Mouse (Mus musculus) hindbrain, postnatal 0 days (tissue): ENCODE results near the gene Cnot8. TPM values are rescaled to one million over a fixed set of nuclear protein-coding genes. Genes with fewer than 3 reads are reported as not detected.

Source experiments
- ATAC-seq: fragments of 200-750 bp; cut with Nextera tagmentation; 2 replicates; pipeline ENCODE4 v1.8.0; 2017; ENCODE audit warnings: mild to moderate bottlenecking, moderate TSS enrichment, moderate library complexity
- DNase-seq: peaks from one replicate; pipeline ENCODE4 v3.0.0-alpha.2; 2015; ENCODE audit warnings: low spot score
- H3K27ac ChIP-seq: fragments of 300-500 bp; sonication (generic); 2 replicates; pipeline ENCODE4 v1.5.1; 2014; ENCODE audit warnings: mild to moderate bottlenecking
- H3K27me3 ChIP-seq: fragments of 300-500 bp; sonication (generic); 2 replicates; pipeline ENCODE4 v1.6.1; 2014; ENCODE audit warnings: low read length, mixed read lengths; ENCODE audit not compliant: insufficient read depth
- H3K36me3 ChIP-seq: fragments of 300-500 bp; sonication (generic); 2 replicates; pipeline ENCODE4 v1.6.1; 2014; ENCODE audit warnings: low read length, mixed read lengths; ENCODE audit not compliant: insufficient read depth
- H3K4me1 ChIP-seq: fragments of 300-500 bp; sonication (generic); 2 replicates; pipeline ENCODE4 v1.6.1; 2014; ENCODE audit warnings: antibody characterized with exemption, low read length, mixed read lengths; ENCODE audit not compliant: insufficient read depth
- H3K4me2 ChIP-seq: fragments of 300-500 bp; sonication (generic); 2 replicates; pipeline ENCODE4 v1.6.1; 2014; ENCODE audit warnings: low read depth, mild to moderate bottlenecking, low read length, moderate library complexity, mixed read lengths
- H3K4me3 ChIP-seq: fragments of 300-500 bp; sonication (generic); 2 replicates; pipeline ENCODE4 v1.5.1; 2014; ENCODE audit warnings: low read length
- H3K9ac ChIP-seq: fragments of 300-500 bp; sonication (generic); replicated peaks from 2 replicates; pipeline ENCODE4 v1.6.1; 2014; ENCODE audit warnings: mild to moderate bottlenecking, low read length, moderate library complexity, mixed read lengths
- H3K9me3 ChIP-seq: fragments of 300-500 bp; sonication (generic); 2 replicates; pipeline ENCODE4 v1.6.1; 2016; ENCODE audit warnings: low read length, mixed read lengths
- CTCF ChIP-seq: IDR thresholded peaks from 2 replicates; pipeline ENCODE4 v1.5.1; 2016; ENCODE audit warnings: antibody characterized with exemption, control low read depth, low read depth
- WGBS: fragments of 180-500 bp; shearing (Covaris S2); extraction: QIAGEN DNeasy Blood & Tissue Kit; methylation state at CpG from one replicate; pipeline ENCODE4 v1.1.7; 2014; 5-methylcytosine and 5-hydroxymethylcytosine counted together
- polyA plus RNA-seq: library from polyadenylated mRNA; unstranded; fragments of >200 nt; fragmentation: Nextera tagmentation; extraction: Ambion mirVana; gene quantifications from 2 replicates; pipeline ENCODE4 v1.2.1, GENCODE M21; 2015
- total RNA-seq: library from RNA; depleted of rRNA; stranded (reverse); fragments of >200 nt; gene quantifications from 2 replicates; pipeline ENCODE4 v1.2.3, GENCODE M21; 2014

Cnot8 gene
- total and polyA plus RNA-seq, 2 experiments from 2014 or later, result 76.4 to 82.1 TPM

DNA sequence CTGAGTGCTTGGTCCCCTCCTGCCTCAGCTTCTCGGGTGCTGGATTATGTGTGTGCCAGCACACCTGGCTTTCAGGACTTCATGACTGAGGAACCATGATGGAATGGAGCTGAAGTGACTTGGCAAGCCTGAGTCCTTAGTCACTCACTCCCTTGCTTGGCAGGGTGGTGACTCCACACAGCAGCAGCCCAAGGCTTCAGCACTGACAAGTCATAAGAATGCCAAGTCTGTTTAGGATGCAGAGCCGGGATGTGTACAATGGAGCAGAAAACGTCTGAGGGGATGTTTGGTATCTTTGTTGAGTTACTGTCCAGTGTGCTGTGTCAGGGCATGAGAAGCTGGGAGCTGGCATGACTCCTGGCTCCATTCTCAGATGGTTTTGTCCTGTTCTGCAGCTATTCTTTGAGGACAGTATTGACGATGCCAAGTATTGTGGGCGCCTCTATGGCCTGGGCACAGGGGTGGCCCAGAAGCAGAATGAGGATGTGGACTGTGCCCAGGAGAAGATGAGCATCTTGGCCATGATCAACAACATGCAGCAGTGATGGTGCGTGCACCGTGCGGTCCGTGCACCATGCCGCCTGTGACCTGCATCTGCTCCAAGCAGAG, 13.2 kb downstream of the Cnot8 start:
- no peak for TF ChIP-seq CTCF
- Histone ChIP-seq H3K27ac (no peak overlapping the region), H3K9ac (no peak overlapping the region), H3K9me3 (no peaks in the 10 kb centered on the region), H3K36me3 (peaks cover 55% of the 10 kb centered on the region), H3K4me1 (no peaks in the 10 kb centered on the region), H3K27me3 (no peaks in the 10 kb centered on the region), H3K4me3 (no peak overlapping the region), H3K4me2 (no peak overlapping the region)
- ATAC-seq, result peak; percentile 92
- 66% methylated on average over 10 of the region's 10 CpGs for WGBS
- peak; percentile 48 for DNase-seq

DNA sequence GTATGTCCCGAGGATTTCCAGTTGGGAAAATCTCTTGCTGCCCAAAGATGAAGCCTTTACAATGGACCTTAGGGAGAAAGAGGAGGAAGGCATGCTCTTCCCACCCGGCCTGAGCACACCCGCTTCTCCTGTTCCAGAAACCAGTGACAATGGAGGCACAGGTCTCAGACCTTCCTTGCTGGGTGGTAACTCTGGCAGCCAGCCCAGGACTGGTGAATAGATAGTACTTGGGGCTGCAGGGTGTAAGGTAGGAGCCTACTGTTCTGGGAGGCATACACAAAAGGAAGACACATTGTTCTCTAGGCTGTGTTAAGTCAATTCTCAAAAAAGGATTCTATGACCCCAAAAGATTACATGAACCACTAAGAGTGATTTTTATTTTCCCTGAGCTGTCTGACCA, 16.7 kb downstream of the Cnot8 start:
- Histone ChIP-seq H3K9ac (no peak overlapping the region), H3K4me3 (no peak overlapping the region), H3K4me2 (no peak overlapping the region), H3K9me3 (no peaks in the 10 kb centered on the region), H3K4me1 (no peaks in the 10 kb centered on the region), H3K27me3 (no peaks in the 10 kb centered on the region), H3K27ac (no peak overlapping the region), H3K36me3 (peaks cover 49% of the 10 kb centered on the region; the same call in 1 of the 2 replicates)
- TF ChIP-seq CTCF, result no peak
- 77% methylated on average over 3 of the region's 3 CpGs for WGBS
- no peak for ATAC-seq
- DNase-seq, result no peak

DNA sequence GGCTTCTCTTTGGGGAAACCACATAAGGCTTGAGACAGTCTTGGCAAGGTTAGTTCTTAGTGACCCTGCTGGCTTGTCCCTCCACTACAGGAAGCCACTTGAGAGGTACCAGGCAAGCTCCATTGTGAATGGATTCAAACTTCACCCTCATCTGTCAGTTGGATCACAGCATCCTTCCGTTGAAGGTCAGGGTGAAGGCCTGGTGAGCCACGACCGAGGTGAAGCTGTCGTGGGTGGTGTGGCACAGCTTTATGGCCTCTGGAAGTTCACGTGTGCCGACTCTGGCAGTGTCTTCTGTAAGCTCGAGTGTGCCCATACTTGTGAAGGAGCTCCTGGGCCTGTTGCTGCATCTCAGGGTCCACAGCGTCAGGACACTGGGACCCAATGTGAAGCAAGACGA, 17.4 kb downstream of the Cnot8 start:
- no peak overlapping the region for H3K4me2 ChIP-seq
- no peak overlapping the region for H3K4me3 ChIP-seq
- peaks cover 43% of the 10 kb centered on the region; the same call in 1 of the 2 replicates for H3K36me3 ChIP-seq
- no peak overlapping the region for H3K27ac ChIP-seq
- ATAC-seq (no peak), DNase-seq (no peak)
- no peak for TF ChIP-seq CTCF
- H3K4me1 ChIP-seq, result no peaks in the 10 kb centered on the region
- no peaks in the 10 kb centered on the region for H3K27me3 ChIP-seq
- H3K9ac ChIP-seq, result no peak overlapping the region
- H3K9me3 ChIP-seq, result no peaks in the 10 kb centered on the region
- 95% methylated on average over 9 of the region's 9 CpGs for WGBS

DNA sequence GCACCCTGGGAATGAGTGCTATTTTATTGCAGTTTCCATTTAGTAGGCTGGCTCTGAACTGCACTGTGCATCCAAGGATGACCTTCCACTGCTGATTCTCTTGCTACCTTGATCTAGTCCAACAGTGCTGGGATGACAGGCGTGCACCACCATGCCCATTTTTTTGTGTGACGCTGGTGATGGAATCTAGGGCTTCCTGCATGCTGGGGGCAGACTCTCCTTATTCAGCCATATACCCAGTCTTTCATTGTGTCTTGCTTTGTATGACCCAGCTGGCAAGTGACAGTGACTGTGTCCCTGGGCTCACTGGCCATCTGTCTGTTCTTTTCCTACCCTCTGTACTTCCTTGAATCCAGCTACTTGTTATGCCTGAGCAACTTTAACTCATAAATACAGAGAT, 19.8 kb downstream of the Cnot8 start:
- Histone ChIP-seq H3K4me1 (no peaks in the 10 kb centered on the region), H3K4me2 (no peak overlapping the region), H3K36me3 (peaks cover 47% of the 10 kb centered on the region), H3K9ac (no peak overlapping the region), H3K27ac (no peak overlapping the region), H3K27me3 (no peaks in the 10 kb centered on the region), H3K4me3 (no peak overlapping the region), H3K9me3 (no peaks in the 10 kb centered on the region)
- DNase-seq, result no peak
- 68% methylated on average over 2 of the region's 2 CpGs for WGBS
- no peak for ATAC-seq
- no peak for TF ChIP-seq CTCF

DNA sequence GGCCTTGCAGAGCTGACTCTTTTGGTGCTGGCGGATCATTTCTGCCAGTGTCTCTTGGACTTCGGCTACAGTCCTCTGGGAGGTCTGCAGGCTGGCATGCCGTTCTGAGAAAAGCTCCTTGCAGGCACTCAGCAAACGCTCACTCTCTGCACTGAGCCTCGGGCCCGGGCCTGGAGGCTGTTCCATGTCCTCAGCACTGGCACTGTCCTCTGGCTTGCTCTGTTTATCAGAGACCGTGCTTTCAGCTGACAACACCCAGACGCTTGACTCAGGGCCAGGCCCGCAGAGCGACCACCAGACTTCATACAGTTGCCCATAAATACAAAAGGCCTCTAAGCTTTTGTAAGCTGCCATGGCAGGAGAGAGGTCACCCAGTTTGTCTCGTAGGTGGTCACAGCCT, 21.1 kb downstream of the Cnot8 start:
- no peaks in the 10 kb centered on the region for H3K4me1 ChIP-seq
- DNase-seq (no peak), ATAC-seq (peak; percentile 53; the same call in 1 of the 2 replicates)
- 69% methylated on average over 11 of the region's 11 CpGs for WGBS
- H3K4me3 ChIP-seq, result no peak overlapping the region
- H3K27ac ChIP-seq, result no peak overlapping the region
- no peak overlapping the region for H3K9ac ChIP-seq
- no peak for TF ChIP-seq CTCF
- no peaks in the 10 kb centered on the region for H3K27me3 ChIP-seq
- no peak overlapping the region for H3K4me2 ChIP-seq
- no peaks in the 10 kb centered on the region for H3K9me3 ChIP-seq
- H3K36me3 ChIP-seq, result peaks cover 50% of the 10 kb centered on the region

DNA sequence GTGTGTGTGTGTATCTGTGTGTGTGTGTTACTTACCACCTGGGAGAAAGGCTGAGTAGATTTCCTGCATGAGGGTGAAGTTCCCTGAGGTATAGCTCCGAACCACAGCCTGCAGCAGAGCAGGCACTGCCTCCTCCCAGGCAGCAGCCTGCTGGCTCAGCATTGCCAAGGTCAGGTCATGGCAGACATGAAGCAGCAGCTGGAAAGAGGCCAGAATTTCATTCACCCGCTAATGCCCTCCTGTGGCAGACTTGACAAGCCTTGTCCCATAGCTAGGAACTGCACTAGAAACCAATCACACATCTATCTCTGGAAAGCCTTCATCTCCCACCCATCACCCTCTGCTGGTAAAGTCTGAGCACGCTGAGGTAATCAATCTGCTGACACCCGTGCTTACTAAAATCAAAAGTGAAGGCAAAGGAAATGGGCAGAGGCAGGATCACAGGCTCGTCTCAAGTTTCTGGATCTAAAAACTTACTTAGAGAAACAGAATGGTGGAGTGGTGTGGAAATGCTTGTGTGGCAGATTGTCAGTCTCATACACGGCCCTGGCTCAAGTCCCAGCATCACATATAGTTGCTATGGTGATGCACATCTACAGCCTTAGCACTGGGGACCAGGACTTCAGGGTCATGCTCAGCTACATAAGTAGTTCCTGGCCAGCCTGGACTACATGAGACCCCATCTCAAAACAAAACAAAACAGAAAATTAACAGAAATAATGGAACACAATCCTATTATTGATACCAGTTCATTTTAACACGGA, 22.6 kb downstream of the Cnot8 start:
- H3K9me3 ChIP-seq, result no peaks in the 10 kb centered on the region
- peaks cover 53% of the 10 kb centered on the region for H3K36me3 ChIP-seq
- peak; percentile 52 for TF ChIP-seq CTCF
- H3K4me2 ChIP-seq, result no peak overlapping the region
- peak; percentile 63; the same call in 1 of the 2 replicates for ATAC-seq
- no peaks in the 10 kb centered on the region for H3K4me1 ChIP-seq
- no peaks in the 10 kb centered on the region for H3K27me3 ChIP-seq
- no peak overlapping the region for H3K27ac ChIP-seq
- no peak overlapping the region for H3K9ac ChIP-seq
- peak; percentile 89 for DNase-seq
- no peak overlapping the region for H3K4me3 ChIP-seq
- 43% methylated on average over 7 of the region's 7 CpGs for WGBS

DNA sequence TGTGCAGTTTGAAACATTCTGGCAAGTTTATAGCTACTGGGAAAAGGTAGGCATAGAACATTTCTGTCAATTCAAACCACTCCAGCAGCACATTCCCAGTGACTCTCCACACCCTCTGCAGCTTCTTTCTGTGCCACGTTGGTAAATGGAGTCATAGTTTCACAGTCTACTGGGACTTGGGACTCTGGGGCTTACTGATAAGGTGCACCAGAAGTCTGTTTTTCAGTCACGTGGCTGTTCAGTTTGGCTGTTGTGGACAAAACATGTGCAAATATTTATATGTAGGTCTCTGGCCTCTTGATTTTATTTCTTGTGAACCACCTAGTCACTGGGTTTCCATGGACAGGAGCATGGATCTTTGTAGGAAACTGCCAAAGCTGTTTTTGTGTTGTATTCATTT, 23.6 kb downstream of the Cnot8 start:
- Histone ChIP-seq H3K4me2 (no peak overlapping the region), H3K4me1 (no peaks in the 10 kb centered on the region), H3K4me3 (no peak overlapping the region), H3K27me3 (no peaks in the 10 kb centered on the region), H3K36me3 (peaks cover 54% of the 10 kb centered on the region), H3K9ac (no peak overlapping the region), H3K9me3 (no peaks in the 10 kb centered on the region), H3K27ac (no peak overlapping the region)
- 88% methylated on average over 2 of the region's 2 CpGs for WGBS
- ATAC-seq, result no peak
- no peak for TF ChIP-seq CTCF
- DNase-seq, result no peak
